Mouse (Mus musculus) kidney, adult 2 months (tissue): ENCODE measurements around the gene Phykpl.

Experiments
- CTCF ChIP-seq: fragments of 200-500 bp; conservative IDR thresholded peaks from 2 replicates; pipeline ENCODE4 v1.5.1; 2011; ENCODE audit warnings: low read depth, mild to moderate bottlenecking, control low read depth, low read length, moderate library complexity, mixed read lengths; ENCODE audit not compliant: insufficient read depth, insufficient read length
- POLR2A ChIP-seq: fragments of 200-500 bp; IDR thresholded peaks from one replicate; pipeline ENCODE4 v1.6.1; 2011; ENCODE audit warnings: low read depth, low read length, control low read depth

- TF ChIP-seq POLR2A (no peak), CTCF (no peak)
Observed at GRCm38 (mm10) chr11:51640748-51641147, 56.2 kb downstream of the Phykpl start.
